Mouse (Mus musculus) liver, postnatal 0 days (tissue): ENCODE measurements around the gene Rab34. TPM values are rescaled to one million over a fixed set of nuclear protein-coding genes. Genes with fewer than 3 reads are reported as not detected.

ENCODE experiments used
- ATAC-seq: fragments of 200-750 bp; cut with Nextera tagmentation; 2 replicates; pipeline ENCODE4 v1.8.0; 2017; ENCODE audit warnings: mild to moderate bottlenecking, moderate library complexity
- DNase-seq: peaks from one replicate; pipeline ENCODE4 v3.0.0-alpha.2; 2016
- H3K27ac ChIP-seq: fragments of 300-500 bp; sonication (generic); 2 replicates; pipeline ENCODE4 v1.5.1; 2014; ENCODE audit warnings: antibody characterized with exemption, moderate library complexity, mild to moderate bottlenecking, low read depth
- H3K27me3 ChIP-seq: fragments of 300-500 bp; sonication (generic); 2 replicates; pipeline ENCODE4 v1.6.1; 2014; ENCODE audit warnings: low read length, control low read depth, mixed read lengths; ENCODE audit not compliant: insufficient read depth
- H3K36me3 ChIP-seq: fragments of 300-500 bp; sonication (generic); replicated peaks from 2 replicates; pipeline ENCODE4 v1.6.1; 2014; ENCODE audit warnings: mild to moderate bottlenecking, control low read depth, low read length, moderate library complexity, mixed read lengths; ENCODE audit not compliant: insufficient read depth
- H3K4me1 ChIP-seq: fragments of 300-500 bp; sonication (generic); 2 replicates; pipeline ENCODE4 v1.6.1; 2014; ENCODE audit warnings: antibody characterized with exemption, mild to moderate bottlenecking, control low read depth; ENCODE audit not compliant: insufficient read depth
- H3K4me2 ChIP-seq: fragments of 300-500 bp; sonication (generic); 2 replicates; pipeline ENCODE4 v1.6.1; 2014; ENCODE audit warnings: low read depth, mild to moderate bottlenecking, low read length, moderate library complexity, mixed read lengths
- H3K4me3 ChIP-seq: fragments of 300-500 bp; sonication (generic); 2 replicates; pipeline ENCODE4 v1.5.1; 2014; ENCODE audit warnings: low read depth, low read length
- H3K9ac ChIP-seq: fragments of 300-500 bp; sonication (generic); replicated peaks from 2 replicates; pipeline ENCODE4 v1.6.1; 2014; ENCODE audit warnings: mild to moderate bottlenecking, moderate library complexity
- H3K9me3 ChIP-seq: fragments of 300-500 bp; sonication (generic); 2 replicates; pipeline ENCODE4 v1.6.1; 2016; ENCODE audit warnings: mild to moderate bottlenecking, control low read depth, low read length, mixed read lengths
- CTCF ChIP-seq: sonication (generic); IDR thresholded peaks from 2 replicates; pipeline ENCODE4 v1.5.1; 2016; ENCODE audit warnings: antibody characterized with exemption, low read depth
- EP300 ChIP-seq: IDR thresholded peaks from 2 replicates; pipeline ENCODE4 v1.6.1; 2016; ENCODE audit warnings: antibody characterized with exemption, low read depth, mild to moderate bottlenecking
- WGBS: fragments of 180-500 bp; shearing (Covaris S2); extraction: QIAGEN DNeasy Blood & Tissue Kit; methylation state at CpG from one replicate; pipeline ENCODE4 v1.1.7; 2014; ENCODE audit not compliant: insufficient replicate concordance; 5-methylcytosine and 5-hydroxymethylcytosine counted together
- polyA plus RNA-seq: library from polyadenylated mRNA; unstranded; fragments of >200 nt; fragmentation: Nextera tagmentation; extraction: Ambion mirVana; gene quantifications from 2 replicates; pipeline ENCODE4 v1.2.1, GENCODE M21; 2015

The Rab34 gene
- polyA plus RNA-seq, 1 experiment from 2014 or later: 28.9 TPM

- TF ChIP-seq CTCF (no peak), EP300 (no peak)
- no peaks in the 10 kb centered on the region for H3K9me3 ChIP-seq
- DNase-seq (no peak), ATAC-seq (no peak)
- H3K4me2 ChIP-seq: peak overlapping the region; percentile 84
- H3K4me1 ChIP-seq: peaks cover 19% of the 10 kb centered on the region
- peak overlapping the region; percentile 62; the same call in 1 of the 2 replicates for H3K4me3 ChIP-seq
- WGBS: 64% methylated on average over 6 of the region's 6 CpGs
- H3K36me3 ChIP-seq: peaks cover 3% of the 10 kb centered on the region; the same call in 1 of the 2 replicates
- no peak overlapping the region for H3K9ac ChIP-seq
- H3K27me3 ChIP-seq: peaks cover 42% of the 10 kb centered on the region
- H3K27ac ChIP-seq: no peak overlapping the region
Measured at GRCm38 (mm10) chr11:78190041-78190440, 1.8 kb downstream of the Rab34 start.

GRCm38 (mm10) chr11:78193113-78193512 is 4.9 kb downstream of the Rab34 start, which contains the start of gene Proca1:
Gene Proca1 (plus strand): TSS chr11:78193392.
- Histone ChIP-seq H3K4me3 (0 out of 2 replicates have a peak within 1 kb of the TSS, but pooled peaks have one; percentile 64), H3K9me3 (no peaks in the 10 kb centered on the region), H3K36me3 (peaks cover 3% of the 10 kb centered on the region; the same call in 1 of the 2 replicates), H3K4me2 (peak within 1 kb of the TSS; percentile 94), H3K27me3 (peaks cover 34% of the 10 kb centered on the region), H3K4me1 (peaks cover 21% of the 10 kb centered on the region), H3K27ac (no peak within 1 kb of the TSS), H3K9ac (no peak within 1 kb of the TSS)
- no peak for ATAC-seq
- no peak for DNase-seq
- TF ChIP-seq EP300 (no peak), CTCF (no peak)
- 92% methylated on average over 1 of the region's 1 CpGs for WGBS

GRCm38 (mm10) chr11:78194411-78195100 is 6.3 kb downstream of the Rab34 start:
- TF ChIP-seq CTCF (no peak), EP300 (no peak)
- peak; percentile 89 for DNase-seq
- WGBS: 3% methylated on average over 29 of the region's 30 CpGs

GRCm38 (mm10) chr11:78195101-78195863 is 7.1 kb downstream of the Rab34 start:
- DNase-seq (no peak), ATAC-seq (no peak)
- Histone ChIP-seq H3K4me1 (peaks cover 10% of the 10 kb centered on the region), H3K9ac (peak overlapping the region; percentile 59), H3K9me3 (no peaks in the 10 kb centered on the region), H3K27me3 (peaks cover 12% of the 10 kb centered on the region), H3K4me3 (peak overlapping the region; percentile 64), H3K36me3 (peaks cover 3% of the 10 kb centered on the region; the same call in 1 of the 2 replicates), H3K4me2 (peak overlapping the region; percentile 94), H3K27ac (no peak overlapping the region)
- 62% methylated on average over 23 of the region's 23 CpGs for WGBS
- TF ChIP-seq CTCF: no peak
- no peak for TF ChIP-seq EP300

More at GRCm38 (mm10) chr11:78194411-78195100, 6.3 kb downstream of the Rab34 start:
- Histone ChIP-seq H3K9me3 (no peaks in the 10 kb centered on the region), H3K27me3 (peaks cover 19% of the 10 kb centered on the region), H3K9ac (peak overlapping the region; percentile 59), H3K4me3 (peak overlapping the region; percentile 64), H3K4me2 (peak overlapping the region; percentile 94), H3K4me1 (peaks cover 13% of the 10 kb centered on the region), H3K36me3 (peaks cover 3% of the 10 kb centered on the region; the same call in 1 of the 2 replicates), H3K27ac (no peak overlapping the region)
- ATAC-seq: peak; percentile 83

- Histone ChIP-seq H3K4me1 (0 out of 2 replicates have a peak, but pooled peaks cover 3% of the 10 kb centered on the region), H3K4me2 (peak overlapping the region; percentile 29), H3K9me3 (no peaks in the 10 kb centered on the region), H3K4me3 (no peak overlapping the region), H3K9ac (no peak overlapping the region; the same call in 1 of the 2 replicates), H3K36me3 (peaks cover 20% of the 10 kb centered on the region), H3K27me3 (no peaks in the 10 kb centered on the region), H3K27ac (peak overlapping the region; percentile 55; the same call in 1 of the 2 replicates)
- 66% methylated on average over 3 of the region's 3 CpGs for WGBS
- TF ChIP-seq CTCF: no peak
- peak; percentile 55 for TF ChIP-seq EP300
- DNase-seq: no peak
- peak; percentile 73 for ATAC-seq
Measured at GRCm38 (mm10) chr11:78202372-78202771, 14.1 kb downstream of the Rab34 start.

GRCm38 (mm10) chr11:78204287-78204686 is 16.1 kb downstream of the Rab34 start:
- Histone ChIP-seq H3K36me3 (peaks cover 39% of the 10 kb centered on the region), H3K27me3 (no peaks in the 10 kb centered on the region), H3K9ac (no peak overlapping the region), H3K9me3 (no peaks in the 10 kb centered on the region), H3K4me2 (no peak overlapping the region), H3K27ac (no peak overlapping the region), H3K4me1 (0 out of 2 replicates have a peak, but pooled peaks cover 3% of the 10 kb centered on the region), H3K4me3 (no peak overlapping the region)
- TF ChIP-seq EP300 (no peak), CTCF (no peak)
- WGBS: 85% methylated on average over 6 of the region's 6 CpGs
- DNase-seq: no peak
- ATAC-seq: no peak
